Mouse (Mus musculus) kidney, adult 2 months (tissue): ENCODE measurements around the gene Tln2.

Experiments used
- CTCF ChIP-seq: fragments of 200-500 bp; conservative IDR thresholded peaks from 2 replicates; pipeline ENCODE4 v1.5.1; 2011; ENCODE audit warnings: low read depth, mild to moderate bottlenecking, control low read depth, low read length, moderate library complexity, mixed read lengths; ENCODE audit not compliant: insufficient read depth, insufficient read length
- POLR2A ChIP-seq: fragments of 200-500 bp; IDR thresholded peaks from one replicate; pipeline ENCODE4 v1.6.1; 2011; ENCODE audit warnings: low read depth, low read length, control low read depth

- TF ChIP-seq POLR2A: no peak
- TF ChIP-seq CTCF: no peak
These were observed 289.4 kb downstream of the Tln2 start for GRCm38 (mm10) chr9:67270061-67270595.
